Mouse (Mus musculus) MEL (cell line): ENCODE results near the gene Akain1. TPM values are rescaled to one million over a fixed set of nuclear protein-coding genes. Genes with fewer than 3 reads are reported as not detected.

Source experiments
- DNase-seq: peaks from one replicate; pipeline ENCODE4 v3.0.0; 2011; ENCODE audit warnings: low read depth, low spot score
- H3K27ac ChIP-seq: 2 replicates; pipeline ENCODE4 v1.5.1; 2012; ENCODE audit warnings: low read depth, mild to moderate bottlenecking, control low read depth, low read length, moderate library complexity; ENCODE audit not compliant: control insufficient read depth
- H3K27me3 ChIP-seq, 2 experiments: fragments of 150-350 bp in 1 of 2; sonication (generic) in 1 of 2; 2 replicates each; pipeline ENCODE4 v1.6.1; 2012; ENCODE audit warnings: low read length in 2 of 2, mild to moderate bottlenecking in 2 of 2, improper control_type of control experiment in 1 of 2, moderate library complexity in 1 of 2; ENCODE audit not compliant: insufficient read depth in 2 of 2, control insufficient read depth in 1 of 2
- H3K36me3 ChIP-seq, 2 experiments: 2 replicates each; pipeline ENCODE4 v1.6.1; 2012 to 2014; ENCODE audit warnings: low read length in 2 of 2, improper control_type of control experiment in 1 of 2, inconsistent platforms in 1 of 2, mild to moderate bottlenecking in 1 of 2; ENCODE audit not compliant: insufficient read depth in 2 of 2, control insufficient read depth in 1 of 2
- H3K4me1 ChIP-seq, 2 experiments: fragments of 150-350 bp in 1 of 2; sonication (generic) in 1 of 2; 2 replicates each; pipeline ENCODE4 v1.6.1; 2012; ENCODE audit warnings: low read length in 2 of 2, improper control_type of control experiment in 1 of 2, mild to moderate bottlenecking in 1 of 2; ENCODE audit not compliant: insufficient read depth in 2 of 2, control insufficient read depth in 1 of 2
- H3K4me3 ChIP-seq, 2 experiments: fragments of 150-350 bp in 1 of 2; sonication (generic) in 1 of 2; 2 replicates each; pipeline ENCODE4 v1.5.1; 2012; ENCODE audit warnings: low read depth in 2 of 2, low read length in 2 of 2, mild to moderate bottlenecking in 2 of 2, moderate library complexity in 2 of 2, control low read depth in 1 of 2, improper control_type of control experiment in 1 of 2; ENCODE audit not compliant: control insufficient read depth in 1 of 2, insufficient read depth in 1 of 2
- H3K79me2 ChIP-seq: 2 replicates; pipeline ENCODE4 v1.6.1; 2012; ENCODE audit warnings: mild to moderate bottlenecking, low read length, moderate library complexity; ENCODE audit not compliant: control insufficient read depth, poor library complexity, insufficient read depth
- H3K9ac ChIP-seq: 2 replicates; pipeline ENCODE4 v1.6.1; 2012; ENCODE audit warnings: low read depth, mild to moderate bottlenecking, control low read depth, low read length, moderate library complexity; ENCODE audit not compliant: control insufficient read depth, poor library complexity, severe bottlenecking
- H3K9me3 ChIP-seq: fragments of 150-350 bp; sonication (generic); replicated peaks from 2 replicates; pipeline ENCODE4 v1.6.1; 2012; ENCODE audit warnings: mild to moderate bottlenecking, low read length, improper control_type of control experiment, moderate library complexity; ENCODE audit not compliant: insufficient read depth
- BHLHE40 ChIP-seq: IDR thresholded peaks from 2 replicates; pipeline ENCODE4 v1.6.1; 2012; ENCODE audit warnings: low read depth, mild to moderate bottlenecking, inconsistent platforms, low read length, improper control_type of control experiment, borderline replicate concordance
- CHD1 ChIP-seq: IDR thresholded peaks from 2 replicates; pipeline ENCODE4 v1.6.1; 2012; ENCODE audit warnings: low read depth, mild to moderate bottlenecking, inconsistent platforms, low read length, improper control_type of control experiment
- CHD2 ChIP-seq: IDR thresholded peaks from 2 replicates; pipeline ENCODE4 v1.6.1; 2011; ENCODE audit warnings: low read length, improper control_type of control experiment
- CTCF ChIP-seq, 3 experiments: IDR thresholded peaks in 2 of 3; conservative IDR thresholded peaks in 1 of 3; 2 replicates each; pipeline ENCODE4 v1.5.1; 2011 to 2012; ENCODE audit warnings: low read length in 3 of 3, low read depth in 2 of 3, mild to moderate bottlenecking in 2 of 3, improper control_type of control experiment in 1 of 3, inconsistent platforms in 1 of 3, mixed read lengths in 1 of 3, moderate library complexity in 1 of 3; ENCODE audit not compliant: control insufficient read depth in 1 of 3, insufficient read depth in 1 of 3, poor library complexity in 1 of 3, severe bottlenecking in 1 of 3
- ELF1 ChIP-seq: IDR thresholded peaks from 2 replicates; pipeline ENCODE4 v1.6.1; 2014; ENCODE audit warnings: low read depth, mild to moderate bottlenecking, inconsistent platforms, low read length, improper control_type of control experiment, moderate library complexity
- EP300 ChIP-seq, 2 experiments: IDR thresholded peaks; 2 replicates each; pipeline ENCODE4 v1.6.1; 2011; ENCODE audit warnings: improper control_type of control experiment in 2 of 2, low read length in 2 of 2, low read depth in 1 of 2, mild to moderate bottlenecking in 1 of 2
- ETS1 ChIP-seq: IDR thresholded peaks from 2 replicates; pipeline ENCODE4 v1.6.1; 2012; ENCODE audit warnings: low read depth, mild to moderate bottlenecking, inconsistent platforms, low read length, improper control_type of control experiment, moderate library complexity
- GATA1 ChIP-seq: IDR thresholded peaks from 2 replicates; pipeline ENCODE4 v1.6.1; 2011; ENCODE audit warnings: low read depth, low read length, improper control_type of control experiment
- JUND ChIP-seq: IDR thresholded peaks from 2 replicates; pipeline ENCODE4 v1.6.1; 2011; ENCODE audit warnings: low read depth, mild to moderate bottlenecking, improper control_type of control experiment, low read length
- MAZ ChIP-seq: IDR thresholded peaks from 2 replicates; pipeline ENCODE4 v1.6.1; 2012; ENCODE audit warnings: low read depth, mild to moderate bottlenecking, inconsistent platforms, low read length, improper control_type of control experiment
- MEF2A ChIP-seq: IDR thresholded peaks from 2 replicates; pipeline ENCODE4 v1.6.1; 2014; ENCODE audit warnings: low read depth, mild to moderate bottlenecking, inconsistent platforms, low read length, improper control_type of control experiment; ENCODE audit not compliant: poor library complexity, insufficient replicate concordance, severe bottlenecking; ENCODE audit errors: extremely low read depth
- MXI1 ChIP-seq: IDR thresholded peaks from 2 replicates; pipeline ENCODE4 v1.6.1; 2011; ENCODE audit warnings: mild to moderate bottlenecking, low read depth, low read length, improper control_type of control experiment
- MYB ChIP-seq: IDR thresholded peaks from 2 replicates; pipeline ENCODE4 v1.6.1; 2011; ENCODE audit warnings: mild to moderate bottlenecking, low read depth, low read length, improper control_type of control experiment
- NELFE ChIP-seq: IDR thresholded peaks from 2 replicates; pipeline ENCODE4 v1.6.1; 2011; ENCODE audit warnings: low read depth, low read length, improper control_type of control experiment
- RAD21 ChIP-seq: IDR thresholded peaks from 2 replicates; pipeline ENCODE4 v1.6.1; 2011; ENCODE audit warnings: mild to moderate bottlenecking, low read depth, low read length, improper control_type of control experiment
- RCOR1 ChIP-seq: IDR thresholded peaks from 2 replicates; pipeline ENCODE4 v1.6.1; 2012; ENCODE audit warnings: low read depth, mild to moderate bottlenecking, inconsistent platforms, low read length, improper control_type of control experiment
- SIN3A ChIP-seq: IDR thresholded peaks from 2 replicates; pipeline ENCODE4 v1.6.1; 2012; ENCODE audit warnings: low read length, improper control_type of control experiment, inconsistent platforms
- SMC3 ChIP-seq: IDR thresholded peaks from 2 replicates; pipeline ENCODE4 v1.6.1; 2011; ENCODE audit warnings: low read depth, low read length, improper control_type of control experiment
- TAL1 ChIP-seq: IDR thresholded peaks from 2 replicates; pipeline ENCODE4 v1.6.1; 2012; ENCODE audit warnings: mild to moderate bottlenecking, inconsistent platforms, low read length, moderate library complexity, mixed read lengths
- TCF12 ChIP-seq: IDR thresholded peaks from 2 replicates; pipeline ENCODE4 v1.6.1; 2014; ENCODE audit warnings: low read depth, mild to moderate bottlenecking, inconsistent platforms, low read length, improper control_type of control experiment, moderate library complexity
- UBTF ChIP-seq: IDR thresholded peaks from 2 replicates; pipeline ENCODE4 v1.6.1; 2012; ENCODE audit warnings: low read depth, mild to moderate bottlenecking, inconsistent platforms, low read length, improper control_type of control experiment, moderate library complexity, borderline replicate concordance; ENCODE audit not compliant: insufficient read depth
- USF1 ChIP-seq: IDR thresholded peaks from 2 replicates; pipeline ENCODE4 v1.6.1; 2014; ENCODE audit warnings: low read depth, mild to moderate bottlenecking, inconsistent platforms, low read length, improper control_type of control experiment, moderate library complexity
- ZC3H11A ChIP-seq: IDR thresholded peaks from 2 replicates; pipeline ENCODE4 v1.6.1; 2012; ENCODE audit warnings: low read depth, mild to moderate bottlenecking, inconsistent platforms, low read length, improper control_type of control experiment
- ZKSCAN1 ChIP-seq: IDR thresholded peaks from 2 replicates; pipeline ENCODE4 v1.6.1; 2012; ENCODE audit warnings: low read depth, mild to moderate bottlenecking, inconsistent platforms, low read length, improper control_type of control experiment, moderate library complexity
- ZMIZ1 ChIP-seq: IDR thresholded peaks from 2 replicates; pipeline ENCODE4 v1.6.1; 2012; ENCODE audit warnings: low read depth, mild to moderate bottlenecking, inconsistent platforms, low read length, improper control_type of control experiment, moderate library complexity
- ZNF384 ChIP-seq: IDR thresholded peaks from 2 replicates; pipeline ENCODE4 v1.6.1; 2012; ENCODE audit warnings: low read depth, mild to moderate bottlenecking, inconsistent platforms, low read length, improper control_type of control experiment
- polyA plus RNA-seq, 2 experiments: library from polyadenylated mRNA; stranded (reverse) in 1 of 2; unstranded in 1 of 2; fragments of >175 nt in 1 of 2; fragments of >200 nt in 1 of 2; gene quantifications; 2 replicates each; pipeline versions ENCODE4 v1.2.1 to v1.2.4; 2012; ENCODE audit warnings: low replicate concordance in 2 of 2, low read depth in 1 of 2; ENCODE audit not compliant: insufficient read length in 2 of 2, insufficient read depth in 1 of 2, missing spikeins in 1 of 2
- total RNA-seq: library from RNA; depleted of rRNA; stranded (reverse); fragments of 300-350 nt; gene quantifications from 2 replicates; pipeline ENCODE4 v1.2.3, GENCODE M21; 2012

Akain1 gene
- total and polyA plus RNA-seq, 3 experiments: not detected

DNA sequence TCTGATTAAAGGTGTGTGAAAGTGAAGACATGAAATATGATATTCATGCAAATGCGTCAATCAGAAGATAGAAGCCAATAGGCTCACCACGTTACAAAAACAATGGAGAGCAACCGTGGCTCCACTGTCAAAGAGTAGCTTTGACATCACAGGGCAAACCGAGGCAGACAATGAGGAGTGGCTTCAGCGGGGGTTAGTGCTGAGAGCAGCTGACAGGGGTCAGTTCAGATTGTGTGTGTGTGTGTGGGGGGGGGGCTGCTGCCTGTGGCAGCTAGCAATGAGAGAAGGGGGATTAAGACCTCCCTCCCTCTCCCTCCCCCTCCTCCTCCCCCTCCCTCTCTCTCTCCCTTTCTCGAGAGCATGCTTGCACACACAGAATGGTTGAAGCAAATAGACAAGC is 60.3 kb downstream of the Akain1 start:
- Histone ChIP-seq H3K27me3 (no peaks in the 10 kb centered on the region), H3K27ac (no peak overlapping the region), H3K79me2 (no peaks in the 10 kb centered on the region), H3K9me3 (no peaks in the 10 kb centered on the region), H3K4me3 (no peak overlapping the region), H3K9ac (no peak overlapping the region), H3K36me3 (no peaks in the 10 kb centered on the region), H3K4me1 (no peaks in the 10 kb centered on the region)
- no peak for DNase-seq
- TF ChIP-seq ELF1 (no peak), SMC3 (no peak), MEF2A (no peak), TCF12 (no peak), UBTF (no peak), GATA1 (no peak), BHLHE40 (no peak), CHD2 (no peak), MYB (no peak)

DNA sequence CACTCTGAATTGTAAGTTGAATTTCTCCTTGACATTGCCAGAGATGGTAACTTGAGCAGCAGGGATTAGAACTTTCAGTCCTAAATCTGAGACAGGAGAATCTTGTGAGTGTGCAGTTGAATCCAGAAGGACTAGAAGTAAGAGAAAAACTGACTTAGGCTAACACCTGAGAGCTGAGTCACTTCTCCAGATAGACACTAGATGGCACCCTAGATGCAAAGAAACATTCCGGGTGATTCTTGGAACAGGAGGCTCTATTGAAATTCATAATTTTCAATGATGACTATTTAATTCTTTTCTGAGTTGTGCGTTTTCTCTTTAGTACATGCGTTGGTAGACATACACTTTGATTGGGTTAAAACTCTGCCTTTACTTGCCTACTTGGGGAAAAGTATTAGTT is 66.9 kb downstream of the Akain1 start:
- Histone ChIP-seq H3K27me3 (no peaks in the 10 kb centered on the region), H3K36me3 (no peaks in the 10 kb centered on the region), H3K4me1 (no peaks in the 10 kb centered on the region)
- no peak for TF ChIP-seq MYB
- TF ChIP-seq CTCF (IDR thresholded peaks at IDR 0.05 in 2 of 3, conservative IDR thresholded peaks at IDR 0.05 in 1 of 3; ENCODE audit: control insufficient read depth in 1 of 3, insufficient read depth in 1 of 3, low read depth in 2 of 3, low read length in 3 of 3, poor library complexity in 1 of 3, severe bottlenecking in 1 of 3): peak in 2 of 3 experiments; percentile 44 to 52; a peak in 4 of 6 replicates
- 0 out of 2 replicates have a peak, but pooled peaks have one; percentile 23 for TF ChIP-seq ZC3H11A
- TF ChIP-seq USF1: no peak
- peak; percentile 37 for TF ChIP-seq SMC3
- TF ChIP-seq RAD21: peak; percentile 46
- TF ChIP-seq, all 39 proteins: peak for 4
- no peaks in the 10 kb centered on the region for H3K79me2 ChIP-seq
- DNase-seq: peak; percentile 31
- H3K27ac ChIP-seq: no peak overlapping the region
- no peaks in the 10 kb centered on the region for H3K9me3 ChIP-seq
- no peak overlapping the region for H3K9ac ChIP-seq
- H3K4me3 ChIP-seq: no peak overlapping the region

DNA sequence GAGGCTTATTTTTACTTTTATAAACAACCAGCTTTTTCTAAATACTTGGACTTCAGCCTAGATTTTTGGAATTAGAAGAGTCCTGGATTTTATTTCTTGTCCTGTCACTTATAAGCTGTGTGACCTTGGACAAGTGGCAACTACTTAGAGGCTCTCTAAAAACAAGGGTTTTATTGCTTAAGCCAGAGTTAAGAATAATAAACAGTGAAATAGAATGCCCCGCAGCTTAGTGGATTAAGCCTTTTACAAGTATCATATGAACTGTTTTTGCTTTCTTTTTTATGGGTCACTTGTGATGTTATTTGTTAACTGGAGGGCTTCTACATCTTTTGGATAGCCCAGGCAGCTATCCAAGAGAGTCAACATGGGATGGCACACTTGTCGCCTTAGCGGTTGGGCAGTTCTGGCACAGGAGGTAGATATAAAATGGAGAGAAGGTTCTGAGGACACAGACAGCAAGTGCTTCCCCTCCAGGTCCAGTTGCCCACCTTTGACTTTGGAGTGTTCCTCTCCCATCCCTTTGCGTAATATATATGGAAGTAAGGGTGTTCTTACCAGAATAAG is 77.3 kb downstream of the Akain1 start:
- Histone ChIP-seq H3K27me3 (no peaks in the 10 kb centered on the region), H3K4me3 (no peak overlapping the region), H3K9ac (no peak overlapping the region), H3K27ac (no peak overlapping the region), H3K36me3 (no peaks in the 10 kb centered on the region), H3K79me2 (no peaks in the 10 kb centered on the region), H3K4me1 (no peaks in the 10 kb centered on the region), H3K9me3 (no peaks in the 10 kb centered on the region)
- no peak for DNase-seq
- TF ChIP-seq SIN3A (no peak), ETS1 (no peak), ZMIZ1 (no peak), JUND (no peak), TAL1 (no peak), NELFE (no peak), RCOR1 (no peak), MAZ (no peak), ZNF384 (no peak), ZKSCAN1 (no peak), GATA1 (no peak), EP300 (IDR thresholded peaks at IDR 0.05; ENCODE audit: low read depth in 1 of 2, low read length in 2 of 2) (no peak), USF1 (no peak), CHD1 (no peak), CTCF (IDR thresholded peaks at IDR 0.05 in 2 of 3, conservative IDR thresholded peaks at IDR 0.05 in 1 of 3; ENCODE audit: control insufficient read depth in 1 of 3, insufficient read depth in 1 of 3, low read depth in 2 of 3, low read length in 3 of 3, poor library complexity in 1 of 3, severe bottlenecking in 1 of 3) (no peak), MXI1 (no peak)
